Mouse (Mus musculus): ENCODE data around the gene Prox2.

DNA sequence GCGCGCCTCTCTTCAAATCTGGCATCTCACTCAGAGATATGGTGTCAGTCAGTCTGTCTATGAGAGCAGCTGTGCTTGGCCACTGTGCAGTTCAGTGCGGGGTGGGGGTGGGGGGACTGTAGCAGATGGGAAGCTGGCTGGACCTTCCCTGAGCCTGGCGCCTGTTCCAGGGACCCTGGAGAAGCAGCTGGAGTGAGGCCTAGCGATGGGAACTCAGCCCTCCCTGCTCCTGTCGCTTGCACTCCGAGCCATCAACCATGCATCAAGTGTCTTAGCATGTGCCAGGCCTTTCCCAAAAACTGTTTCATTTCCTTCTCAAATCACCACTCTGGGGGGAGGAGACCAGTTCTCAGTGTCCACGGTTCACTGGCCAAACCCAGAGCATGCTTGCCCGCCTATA, 35.1 kb upstream of the Prox2 start:
- TF ChIP-seq CTCF (IDR thresholded peaks at IDR 0.05; ENCODE audit: control insufficient read depth, insufficient read depth, low read length) (no peak), POLR2A (IDR thresholded peaks at IDR 0.05; ENCODE audit: borderline replicate concordance, control insufficient read depth, low read depth, low read length) (no peak)

Measured in bone marrow, adult 2 months (tissue).